In the genomic region with DNA sequence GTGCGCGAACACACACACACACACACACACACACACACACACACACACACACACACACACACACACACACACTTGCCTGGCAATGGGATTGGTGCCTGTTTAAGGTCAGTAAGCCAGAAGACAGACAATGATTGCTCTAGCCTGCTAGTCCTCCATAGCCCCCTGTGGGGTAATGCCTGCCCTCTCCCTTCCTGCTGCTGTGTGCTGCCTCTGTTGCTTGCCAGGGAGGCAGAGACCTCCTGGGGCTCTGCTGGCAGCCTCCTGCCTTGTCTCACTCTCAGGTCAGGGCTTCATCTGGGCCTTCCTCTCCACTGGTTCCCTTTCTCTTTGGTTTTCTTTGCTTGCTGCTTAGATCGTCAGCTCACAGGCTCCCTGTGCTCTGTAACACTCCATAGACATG, we compare ENCODE assay signal across 31 mouse cellular contexts.
DNase-seq lines count a peak whose midpoint lies in the region; ATAC-seq lines count a peak whose summit lies in the region.
"Had no signal": no experiment of that assay in that cellular context is flagged by ENCODE, and none has a peak within 500 bp of the region (broad histone marks: within the 10 kb centered on the region; RNA-seq: fewer than 3 reads in every experiment).

No protein-coding gene starts in this region.

- H3K9me3 ChIP-seq in hindbrain, embryonic 16.5 days (ENCODE audit: control insufficient read depth, low read length): no peaks in the 10 kb centered on the region
- no peaks in the 10 kb centered on the region for H3K9me3 ChIP-seq in hindbrain, embryonic 12.5 days (replicated peaks)
- H3K9me3 ChIP-seq in embryonic facial prominence, embryonic 10.5 days: no peaks in the 10 kb centered on the region
- H3K9me3 ChIP-seq: embryonic facial prominence, embryonic 12.5 days; forebrain, embryonic 15.5 days; kidney, embryonic 15.5 days; limb, embryonic 15.5 days; liver, embryonic 13.5 days; midbrain, embryonic 12.5 days had no signal

- peak; percentile 42 to 55 for DNase-seq in cerebellum, postnatal 14 days
- no peak for DNase-seq in cerebellum, adult 18-20 months
- peak; percentile 37 to 57 for DNase-seq in cerebellum, postnatal 25 days
- no peak for DNase-seq in embryonic facial prominence, embryonic 10.5 days (ENCODE audit: low spot score)
- no peak for DNase-seq in layer of hippocampus, postnatal 25 days (ENCODE audit: extremely low spot score in 1 of 2, low spot score in 1 of 2)
- DNase-seq: adrenal gland, adult 8-10 months; B cell, adult 2 months; gastrocnemius, adult 2 months; gastrocnemius, postnatal 36 days; heart, adult 18-20 months; heart, postnatal 36 days; kidney, adult 18-20 months; kidney, postnatal 25 days; liver, embryonic 13.5 days; lung, adult 18-20 months; lung, postnatal 4 days; right cerebral cortex, postnatal 25 days; spleen, adult 18-20 months; thymus, postnatal 25 days had no signal

- H3K9ac ChIP-seq in hindbrain, embryonic 16.5 days (ENCODE audit: low read depth, low read length): no peak overlapping the region
- no peak overlapping the region for H3K9ac ChIP-seq in hindbrain, embryonic 12.5 days
- H3K9ac ChIP-seq: embryonic facial prominence, embryonic 12.5 days; forebrain, embryonic 15.5 days; kidney, embryonic 15.5 days; limb, embryonic 15.5 days; liver, embryonic 13.5 days; midbrain, embryonic 12.5 days had no signal

- H3K4me1 ChIP-seq in hindbrain, embryonic 16.5 days (ENCODE audit: control insufficient read depth, insufficient read depth, low read depth, low read length): no peaks in the 10 kb centered on the region; the same call in 1 of the 2 replicates
- peaks cover 11% of the 10 kb centered on the region for H3K4me1 ChIP-seq in hindbrain, embryonic 12.5 days
- peaks cover 49% of the 10 kb centered on the region for H3K4me1 ChIP-seq in embryonic facial prominence, embryonic 10.5 days
- H3K4me1 ChIP-seq: forebrain, embryonic 15.5 days; liver, embryonic 13.5 days; megakaryocyte, embryonic 14.5 days had no signal

- no peak overlapping the region for H3K4me3 ChIP-seq in hindbrain, embryonic 16.5 days (ENCODE audit: low read length)
- no peak overlapping the region for H3K4me3 ChIP-seq in hindbrain, embryonic 12.5 days
- no peak overlapping the region for H3K4me3 ChIP-seq in embryonic facial prominence, embryonic 10.5 days
- H3K4me3 ChIP-seq: embryonic facial prominence, embryonic 12.5 days; forebrain, embryonic 15.5 days; gastrocnemius, adult 2 months; kidney, embryonic 15.5 days; left cerebral cortex, adult 2 months; limb, embryonic 15.5 days; liver, embryonic 13.5 days; megakaryocyte, embryonic 14.5 days; midbrain, embryonic 12.5 days had no signal

- WGBS in hindbrain, embryonic 16.5 days: 24% methylated on average over 1 of the region's 3 CpGs
- 58% methylated on average over 3 of the region's 3 CpGs for WGBS in hindbrain, embryonic 12.5 days
- WGBS in embryonic facial prominence, embryonic 10.5 days: 78% methylated on average over 3 of the region's 3 CpGs

- no peaks in the 10 kb centered on the region for H3K36me3 ChIP-seq in hindbrain, embryonic 16.5 days (ENCODE audit: control insufficient read depth, insufficient read depth, low read length)
- H3K36me3 ChIP-seq in hindbrain, embryonic 12.5 days: no peaks in the 10 kb centered on the region
- no peaks in the 10 kb centered on the region for H3K36me3 ChIP-seq in embryonic facial prominence, embryonic 10.5 days (replicated peaks)
- H3K36me3 ChIP-seq: embryonic facial prominence, embryonic 12.5 days; forebrain, embryonic 15.5 days; kidney, embryonic 15.5 days; limb, embryonic 15.5 days; liver, embryonic 13.5 days; midbrain, embryonic 12.5 days had no signal

- peak; percentile 54; the same call in 1 of the 2 replicates for ATAC-seq in hindbrain, embryonic 16.5 days
- ATAC-seq in hindbrain, embryonic 12.5 days (ENCODE audit: low FRiP score): no peak
- ATAC-seq: forebrain, embryonic 15.5 days; inflammation-experienced regulatory T-cells, adult 6 months; lung, postnatal 0 days had no signal

- H3K27me3 ChIP-seq in hindbrain, embryonic 16.5 days (replicated peaks; ENCODE audit: control insufficient read depth, insufficient read depth, low read length): no peaks in the 10 kb centered on the region
- no peaks in the 10 kb centered on the region for H3K27me3 ChIP-seq in hindbrain, embryonic 12.5 days
- no peaks in the 10 kb centered on the region for H3K27me3 ChIP-seq in embryonic facial prominence, embryonic 10.5 days (replicated peaks; ENCODE audit: low read depth, poor library complexity, severe bottlenecking)
- H3K27me3 ChIP-seq: embryonic facial prominence, embryonic 12.5 days; forebrain, embryonic 15.5 days; kidney, embryonic 15.5 days; limb, embryonic 15.5 days; liver, embryonic 13.5 days; megakaryocyte, embryonic 14.5 days had no signal

- no peak overlapping the region for H3K27ac ChIP-seq in hindbrain, embryonic 16.5 days (ENCODE audit: low read depth, low read length)
- no peak overlapping the region for H3K27ac ChIP-seq in hindbrain, embryonic 12.5 days
- peak overlapping the region; percentile 26; the same call in 1 of the 2 replicates for H3K27ac ChIP-seq in embryonic facial prominence, embryonic 10.5 days (replicated peaks)
- H3K27ac ChIP-seq: embryonic facial prominence, embryonic 12.5 days; forebrain, embryonic 15.5 days; gastrocnemius, adult 2 months; kidney, embryonic 15.5 days; left cerebral cortex, adult 2 months; limb, embryonic 15.5 days; liver, embryonic 13.5 days; midbrain, embryonic 12.5 days had no signal

- H3K4me2 ChIP-seq in hindbrain, embryonic 16.5 days (ENCODE audit: low read length): no peak overlapping the region
- no peak overlapping the region for H3K4me2 ChIP-seq in hindbrain, embryonic 12.5 days (replicated peaks)
- H3K4me2 ChIP-seq: embryonic facial prominence, embryonic 12.5 days; forebrain, embryonic 15.5 days; heart, embryonic 11.5 days; kidney, embryonic 15.5 days; limb, embryonic 15.5 days; liver, embryonic 13.5 days; midbrain, embryonic 12.5 days had no signal

Comparison
In these comparisons a context has a peak if more than half of its experiments do, and no peak if none do; other contexts are left out.
1. DNase-seq: peak in cerebellum, postnatal 14 days (2 of 2) and cerebellum, postnatal 25 days (2 of 2); none in cerebellum, adult 18-20 months (0 of 2), embryonic facial prominence, embryonic 10.5 days (single experiment) and layer of hippocampus, postnatal 25 days (0 of 2).